Mouse (Mus musculus): ENCODE data around the gene Ciz1. TPM values are rescaled to one million over a fixed set of nuclear protein-coding genes. Genes with fewer than 3 reads are reported as not detected.

Ciz1 gene
- 43.1 and 46.9 TPM in 2 replicates for polyA plus RNA-seq (2014; fragmentation: Nextera tagmentation; extraction: Ambion mirVana)

DNA sequence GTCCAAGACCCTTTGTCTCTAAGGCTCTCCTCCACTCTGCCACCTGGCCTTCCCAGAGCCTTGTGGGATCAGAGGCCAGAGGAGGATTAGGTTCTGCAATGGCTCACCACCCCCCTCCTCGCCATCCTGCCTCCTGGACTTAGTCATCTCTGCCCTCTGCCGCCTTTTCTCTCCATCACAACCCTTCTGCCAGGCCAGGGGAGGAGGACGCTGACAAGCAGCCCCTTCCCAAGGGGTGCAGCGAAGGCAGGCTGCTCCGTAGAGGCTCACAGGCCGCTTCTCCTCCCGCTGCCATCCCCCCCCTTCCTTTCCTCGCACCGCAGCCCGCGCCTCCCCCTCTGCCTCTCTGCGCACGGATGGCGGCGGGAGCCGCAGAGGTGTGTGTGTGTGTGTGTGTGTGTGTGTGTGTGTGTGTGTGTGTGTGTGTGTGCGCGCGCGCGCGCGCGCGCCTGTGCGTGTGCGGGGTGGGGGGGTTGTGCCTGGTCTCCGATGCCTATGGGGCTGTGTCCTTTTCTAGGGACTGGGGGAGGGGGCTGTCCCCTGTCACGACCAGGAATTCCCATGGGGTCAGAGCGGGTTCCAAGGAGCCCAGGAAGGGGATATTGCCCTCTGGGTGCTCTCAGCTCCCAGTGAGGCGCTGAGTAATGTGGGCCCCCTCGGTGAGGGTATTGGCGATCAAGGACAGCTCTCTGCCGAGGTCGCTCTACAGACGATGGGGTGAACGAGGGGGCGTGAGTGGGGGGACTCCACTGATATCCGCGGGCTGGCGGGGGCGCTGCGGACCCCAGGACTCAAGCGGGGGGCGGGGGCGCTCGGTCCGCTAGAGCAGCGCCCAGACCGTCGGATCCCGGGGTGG lies at the start of gene Ciz1:
Ciz1 (plus strand) TSS at position 177 of the 856 bp plus-strand sequence.
- H3K4me1 ChIP-seq (ENCODE audit: control insufficient read depth, insufficient read depth, low read length): peaks cover 10% of the 10 kb centered on the region
- peak within 1 kb of the TSS; percentile 71 for H3K9ac ChIP-seq (ENCODE audit: low read length)
- no peaks in the 10 kb centered on the region for H3K36me3 ChIP-seq (ENCODE audit: control insufficient read depth, insufficient read depth, low read length)
- peak within 1 kb of the TSS; percentile 57 for H3K4me3 ChIP-seq (ENCODE audit: low read depth, low read length)
- H3K27me3 ChIP-seq (ENCODE audit: control insufficient read depth, insufficient read depth, low read length): peaks cover 7% of the 10 kb centered on the region; the same call in 1 of the 2 replicates
- no peaks in the 10 kb centered on the region for H3K9me3 ChIP-seq (ENCODE audit: control insufficient read depth, low read length)
- DNase-seq (ENCODE audit: low spot score, missing footprints): peak; percentile 92
- ATAC-seq (ENCODE audit: low FRiP score): peak; percentile 67
- peak within 1 kb of the TSS; percentile 53 for H3K27ac ChIP-seq (ENCODE audit: low read depth, low read length)
- H3K4me2 ChIP-seq: peak within 1 kb of the TSS; percentile 96
- under 1% methylated on average over 40 of the region's 52 CpGs for WGBS

DNA sequence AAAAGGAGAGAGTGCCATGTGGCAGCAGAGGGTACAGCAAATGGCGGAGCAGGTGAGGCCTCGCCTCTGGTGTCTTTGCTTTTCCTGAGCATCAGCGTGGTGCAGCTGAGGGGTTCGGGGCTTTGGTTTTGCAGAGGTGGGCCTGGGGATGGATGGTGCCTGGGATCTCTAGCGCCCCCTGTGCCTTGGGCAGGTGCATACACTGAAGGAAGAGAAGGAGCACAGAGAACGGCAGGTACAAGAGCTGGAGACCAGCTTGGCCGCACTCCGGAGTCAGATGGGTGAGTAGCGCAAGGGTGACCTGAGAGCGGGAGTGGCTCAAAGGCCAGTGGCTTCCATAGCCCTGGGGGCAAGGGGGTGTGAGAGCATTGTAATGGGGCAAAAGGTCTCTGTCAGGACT lies 49.2 kb upstream of the Ciz1 start:
- no peaks in the 10 kb centered on the region for H3K27me3 ChIP-seq (ENCODE audit: control insufficient read depth, insufficient read depth, low read length)
- H3K9me3 ChIP-seq (ENCODE audit: control insufficient read depth, low read length): no peaks in the 10 kb centered on the region
- no peak overlapping the region for H3K9ac ChIP-seq (ENCODE audit: low read length)
- ATAC-seq (ENCODE audit: low FRiP score) (no peak), DNase-seq (ENCODE audit: low spot score, missing footprints) (no peak)
- H3K4me1 ChIP-seq (ENCODE audit: control insufficient read depth, insufficient read depth, low read length): no peaks in the 10 kb centered on the region
- WGBS: 89% methylated on average over 10 of the region's 10 CpGs
- peaks cover 31% of the 10 kb centered on the region for H3K36me3 ChIP-seq (ENCODE audit: control insufficient read depth, insufficient read depth, low read length)
- H3K4me2 ChIP-seq: no peak overlapping the region
- H3K4me3 ChIP-seq (ENCODE audit: low read depth, low read length): no peak overlapping the region
- no peak overlapping the region for H3K27ac ChIP-seq (ENCODE audit: low read depth, low read length)

DNA sequence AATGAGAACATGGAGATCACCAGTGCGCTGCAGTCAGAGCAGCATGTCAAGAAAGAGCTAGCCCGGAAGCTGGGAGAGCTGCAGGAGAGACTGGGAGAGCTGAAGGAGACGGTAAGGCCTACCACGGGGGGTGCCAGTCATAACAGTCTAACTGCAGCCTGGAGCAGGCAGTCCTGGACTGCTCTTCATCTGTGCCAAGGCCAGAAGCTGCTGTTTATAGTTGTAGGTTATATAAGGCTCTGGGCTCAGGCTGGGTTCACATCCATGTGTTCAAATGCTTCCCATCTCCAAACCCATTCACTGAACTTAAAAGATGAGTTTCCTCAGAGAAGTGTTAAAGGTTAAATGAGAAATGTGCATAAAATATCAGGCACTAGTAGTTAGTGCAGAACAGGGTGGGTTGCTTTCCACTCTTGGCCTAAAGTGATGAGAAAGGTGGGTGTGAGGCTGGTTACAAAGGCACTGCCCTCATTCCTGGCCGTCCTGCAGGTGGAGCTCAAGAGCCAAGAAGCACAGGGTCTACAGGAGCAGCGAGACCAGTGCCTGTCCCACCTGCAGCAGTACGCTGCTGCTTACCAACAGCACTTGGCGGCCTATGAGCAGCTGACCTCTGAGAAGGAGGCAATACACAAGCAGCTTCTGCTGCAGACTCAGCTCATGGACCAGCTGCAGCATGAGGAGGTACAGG lies 47.8 kb upstream of the Ciz1 start:
- peak; percentile 54; the same call in 1 of the 2 replicates for ATAC-seq (ENCODE audit: low FRiP score)
- H3K27ac ChIP-seq (ENCODE audit: low read depth, low read length): no peak overlapping the region

DNA sequence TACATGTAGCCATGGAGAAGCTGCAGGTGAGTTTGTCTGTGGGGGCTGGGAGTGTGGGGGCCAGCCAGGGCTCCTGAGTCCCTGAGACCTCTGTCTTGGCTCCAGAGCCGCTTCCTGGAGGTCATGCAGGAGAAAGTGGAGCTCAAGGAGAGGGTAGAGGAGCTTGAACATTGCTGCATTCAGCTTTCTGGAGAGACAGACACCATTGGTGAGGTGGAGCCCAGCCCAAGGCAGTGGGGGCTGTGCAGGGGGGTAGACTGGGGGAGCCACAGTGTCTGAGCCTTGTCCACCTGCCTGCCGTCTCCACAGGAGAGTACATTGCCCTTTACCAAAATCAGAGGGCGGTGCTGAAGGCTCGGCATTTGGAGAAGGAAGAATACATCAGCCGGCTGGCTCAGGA lies 46.5 kb upstream of the Ciz1 start:
- Histone ChIP-seq H3K9me3 (ENCODE audit: control insufficient read depth, low read length) (no peaks in the 10 kb centered on the region), H3K4me1 (ENCODE audit: control insufficient read depth, insufficient read depth, low read length) (no peaks in the 10 kb centered on the region), H3K9ac (ENCODE audit: low read length) (no peak overlapping the region), H3K36me3 (ENCODE audit: control insufficient read depth, insufficient read depth, low read length) (peaks cover 27% of the 10 kb centered on the region), H3K27ac (ENCODE audit: low read depth, low read length) (no peak overlapping the region), H3K4me3 (ENCODE audit: low read depth, low read length) (no peak overlapping the region), H3K27me3 (ENCODE audit: control insufficient read depth, insufficient read depth, low read length) (no peaks in the 10 kb centered on the region), H3K4me2 (no peak overlapping the region)
- WGBS: 91% methylated on average over 5 of the region's 5 CpGs
- DNase-seq (ENCODE audit: low spot score, missing footprints) (no peak), ATAC-seq (ENCODE audit: low FRiP score) (no peak)

More for the DNA sequence above, 47.8 kb upstream of the Ciz1 start:
- no peaks in the 10 kb centered on the region for H3K27me3 ChIP-seq (ENCODE audit: control insufficient read depth, insufficient read depth, low read length)
- no peak overlapping the region for H3K9ac ChIP-seq (ENCODE audit: low read length)
- no peaks in the 10 kb centered on the region for H3K9me3 ChIP-seq (ENCODE audit: control insufficient read depth, low read length)
- peaks cover 27% of the 10 kb centered on the region for H3K36me3 ChIP-seq (ENCODE audit: control insufficient read depth, insufficient read depth, low read length)
- 60% methylated on average over 8 of the region's 8 CpGs for WGBS
- no peaks in the 10 kb centered on the region for H3K4me1 ChIP-seq (ENCODE audit: control insufficient read depth, insufficient read depth, low read length)
- no peak overlapping the region for H3K4me2 ChIP-seq
- H3K4me3 ChIP-seq (ENCODE audit: low read depth, low read length): no peak overlapping the region
- DNase-seq (ENCODE audit: low spot score, missing footprints): no peak

DNA sequence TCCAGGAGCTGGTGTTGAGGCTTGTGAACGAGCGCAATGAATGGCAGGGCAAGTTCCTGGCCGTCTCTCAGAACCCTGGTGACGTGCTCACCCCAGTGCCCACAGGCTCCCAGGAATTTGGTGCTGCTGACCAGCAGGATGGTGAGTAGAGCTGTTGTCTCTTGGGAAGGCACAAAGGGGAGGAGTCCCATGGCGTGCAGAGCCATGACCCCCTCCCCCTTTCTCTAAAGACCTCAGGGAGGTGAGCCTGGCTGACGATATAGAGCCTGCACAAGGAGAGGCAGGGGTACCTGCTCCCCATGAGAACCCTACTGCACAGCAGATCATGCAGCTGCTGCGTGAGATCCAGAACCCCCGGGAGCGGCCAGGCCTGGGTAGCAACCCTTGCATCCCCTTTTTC lies 46.0 kb upstream of the Ciz1 start:
- H3K9ac ChIP-seq (ENCODE audit: low read length): no peak overlapping the region
- H3K27ac ChIP-seq (ENCODE audit: low read depth, low read length): no peak overlapping the region
- H3K4me1 ChIP-seq (ENCODE audit: control insufficient read depth, insufficient read depth, low read length): no peaks in the 10 kb centered on the region
- H3K4me2 ChIP-seq: no peak overlapping the region
- no peak overlapping the region for H3K4me3 ChIP-seq (ENCODE audit: low read depth, low read length)
- 78% methylated on average over 9 of the region's 9 CpGs for WGBS
- DNase-seq (ENCODE audit: low spot score, missing footprints) (no peak), ATAC-seq (ENCODE audit: low FRiP score) (no peak)
- H3K9me3 ChIP-seq (ENCODE audit: control insufficient read depth, low read length): no peaks in the 10 kb centered on the region
- H3K36me3 ChIP-seq (ENCODE audit: control insufficient read depth, insufficient read depth, low read length): peaks cover 27% of the 10 kb centered on the region
- H3K27me3 ChIP-seq (ENCODE audit: control insufficient read depth, insufficient read depth, low read length): no peaks in the 10 kb centered on the region

DNA sequence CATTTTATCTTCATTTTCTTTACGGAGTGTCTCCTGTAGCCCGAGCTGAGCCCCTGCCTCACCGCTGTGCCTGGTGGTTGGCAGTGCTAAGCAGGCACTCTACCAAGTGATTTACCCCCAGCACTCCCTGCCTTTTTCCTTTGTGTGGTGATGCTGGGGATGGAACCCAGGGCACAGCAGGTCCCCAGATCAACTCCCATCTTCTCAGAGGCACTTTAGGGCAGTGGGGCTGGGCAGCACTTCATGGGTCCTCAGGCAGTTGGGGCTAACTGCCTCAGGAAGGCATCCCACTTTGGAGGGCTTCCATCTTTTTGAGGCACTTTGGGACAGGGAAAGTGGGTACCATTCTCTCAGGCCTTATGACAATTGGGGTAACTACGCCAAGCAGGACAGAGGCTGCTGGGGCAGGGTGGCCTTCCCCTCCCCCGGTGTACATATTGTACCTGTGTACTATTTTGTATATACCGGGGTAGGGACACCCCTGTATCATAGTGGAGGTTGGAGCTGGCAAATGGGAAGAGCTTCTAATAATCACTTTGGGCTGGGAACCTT lies 44.8 kb upstream of the Ciz1 start:
- Histone ChIP-seq H3K27me3 (ENCODE audit: control insufficient read depth, insufficient read depth, low read length) (no peaks in the 10 kb centered on the region; the same call in none of the 2 replicates), H3K4me2 (no peak overlapping the region), H3K36me3 (ENCODE audit: control insufficient read depth, insufficient read depth, low read length) (peaks cover 23% of the 10 kb centered on the region), H3K27ac (ENCODE audit: low read depth, low read length) (no peak overlapping the region), H3K9me3 (ENCODE audit: control insufficient read depth, low read length) (no peaks in the 10 kb centered on the region), H3K9ac (ENCODE audit: low read length) (no peak overlapping the region), H3K4me3 (ENCODE audit: low read depth, low read length) (no peak overlapping the region), H3K4me1 (ENCODE audit: control insufficient read depth, insufficient read depth, low read length) (peaks cover 9% of the 10 kb centered on the region)
- peak; percentile 35 for DNase-seq (ENCODE audit: low spot score, missing footprints)
- no peak for ATAC-seq (ENCODE audit: low FRiP score)
- WGBS: 88% methylated on average over 6 of the region's 6 CpGs

DNA sequence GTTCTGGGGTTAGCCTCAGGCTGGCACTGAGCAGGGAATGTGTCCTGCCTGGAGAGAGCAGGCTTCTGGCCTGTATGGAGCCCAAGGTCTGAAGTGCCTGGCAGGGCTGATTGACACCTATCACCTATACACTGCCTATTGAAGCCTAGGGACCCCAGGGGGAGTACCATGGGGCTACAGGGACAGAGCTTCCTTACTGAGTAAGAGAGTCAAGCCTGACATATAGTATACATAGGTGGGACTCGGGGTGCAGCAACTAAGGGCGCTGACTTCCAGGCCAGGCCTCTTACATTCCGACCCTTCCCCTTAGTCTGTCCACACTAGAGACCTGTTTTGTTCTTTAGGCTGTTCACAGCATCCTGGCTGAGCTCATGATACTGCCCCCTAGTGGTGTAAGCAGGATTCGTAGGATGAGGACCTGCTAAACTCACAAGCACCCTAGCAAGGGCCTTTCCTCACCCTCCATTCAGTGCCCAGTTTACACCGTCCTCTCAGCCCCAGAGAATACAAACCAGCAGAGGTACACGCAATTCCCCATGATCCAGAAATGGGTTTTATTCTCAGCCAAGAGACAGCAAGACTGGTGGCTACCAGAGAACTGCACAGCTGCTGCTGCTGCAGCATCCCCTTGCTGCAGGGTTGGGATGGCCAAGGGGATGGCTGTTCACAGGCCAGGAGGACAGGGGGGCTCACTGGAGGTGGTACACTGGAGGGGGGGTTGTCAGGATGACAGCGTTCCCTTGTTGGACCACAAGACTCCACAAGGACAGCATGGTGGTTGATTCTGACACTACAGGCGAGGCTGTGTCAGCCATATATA lies 44.0 kb upstream of the Ciz1 start:
- Histone ChIP-seq H3K4me1 (ENCODE audit: control insufficient read depth, insufficient read depth, low read length) (peaks cover 12% of the 10 kb centered on the region), H3K27me3 (ENCODE audit: control insufficient read depth, insufficient read depth, low read length) (no peaks in the 10 kb centered on the region; the same call in none of the 2 replicates), H3K4me3 (ENCODE audit: low read depth, low read length) (no peak overlapping the region), H3K9me3 (ENCODE audit: control insufficient read depth, low read length) (no peaks in the 10 kb centered on the region), H3K9ac (ENCODE audit: low read length) (no peak overlapping the region), H3K27ac (ENCODE audit: low read depth, low read length) (no peak overlapping the region), H3K36me3 (ENCODE audit: control insufficient read depth, insufficient read depth, low read length) (peaks cover 21% of the 10 kb centered on the region), H3K4me2 (no peak overlapping the region)
- ATAC-seq (ENCODE audit: low FRiP score): no peak
- WGBS: 46% methylated on average over 8 of the region's 8 CpGs
- DNase-seq (ENCODE audit: low spot score, missing footprints): peak; percentile 96

DNA sequence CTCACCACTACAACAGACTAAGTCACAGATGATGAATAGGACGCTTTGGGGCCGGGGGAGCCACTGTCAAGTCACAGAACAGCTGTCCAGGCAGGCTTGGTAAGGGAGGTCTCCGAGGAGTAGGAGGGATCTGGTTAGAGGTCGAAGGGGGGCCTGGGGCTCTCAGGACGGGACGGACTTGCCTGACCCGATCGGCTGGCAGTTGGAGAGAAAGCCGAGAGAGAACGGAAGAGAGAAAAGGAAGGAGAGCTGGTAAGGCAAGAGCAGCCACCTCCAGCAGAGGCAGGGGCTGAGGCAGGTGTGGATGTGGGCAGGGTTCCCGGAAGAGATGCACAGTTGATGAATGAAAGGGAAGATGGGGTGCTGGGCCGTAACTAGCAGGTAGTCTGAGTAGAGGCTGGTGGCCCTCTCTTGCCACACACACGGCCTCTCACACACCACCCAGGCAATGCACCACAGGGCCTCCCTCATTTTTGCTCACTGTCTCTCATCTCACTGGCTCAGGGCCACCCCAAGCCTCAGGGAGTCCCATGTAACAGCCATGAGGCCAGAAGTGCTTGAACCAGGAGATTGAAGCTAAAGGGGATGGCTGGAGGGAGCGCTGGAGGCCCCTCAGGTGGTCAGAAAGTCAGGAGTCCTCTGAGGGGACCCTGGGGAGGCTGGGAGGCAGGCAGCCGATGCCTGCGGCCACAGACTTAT lies 43.1 kb upstream of the Ciz1 start:
- peaks cover 12% of the 10 kb centered on the region for H3K4me1 ChIP-seq (ENCODE audit: control insufficient read depth, insufficient read depth, low read length)
- ATAC-seq (ENCODE audit: low FRiP score): no peak
- WGBS: 84% methylated on average over 16 of the region's 16 CpGs
- peaks cover 18% of the 10 kb centered on the region for H3K36me3 ChIP-seq (ENCODE audit: control insufficient read depth, insufficient read depth, low read length)
- no peak overlapping the region for H3K4me3 ChIP-seq (ENCODE audit: low read depth, low read length)
- no peak overlapping the region for H3K27ac ChIP-seq (ENCODE audit: low read depth, low read length)
- peak; percentile 65 for DNase-seq (ENCODE audit: low spot score, missing footprints)
- H3K9ac ChIP-seq (ENCODE audit: low read length): no peak overlapping the region
- H3K27me3 ChIP-seq (ENCODE audit: control insufficient read depth, insufficient read depth, low read length): no peaks in the 10 kb centered on the region; the same call in none of the 2 replicates
- H3K9me3 ChIP-seq (ENCODE audit: control insufficient read depth, low read length): no peaks in the 10 kb centered on the region
- H3K4me2 ChIP-seq: no peak overlapping the region
